Mouse (Mus musculus): ENCODE data around the gene Ccm2. TPM values are rescaled to one million over a fixed set of nuclear protein-coding genes. Genes with fewer than 3 reads are reported as not detected.

Ccm2 gene
- polyA plus RNA-seq, 1 experiment = 233 TPM

GRCm38 (mm10) chr11:6561474-6561873 lies 14.8 kb downstream of the Ccm2 start:
- Histone ChIP-seq H3K27me3 (ENCODE audit: control insufficient read depth, insufficient read depth, low read length) (no peaks in the 10 kb centered on the region), H3K4me1 (ENCODE audit: control insufficient read depth, insufficient read depth, insufficient read length) (peaks cover 25% of the 10 kb centered on the region; the same call in 1 of the 2 replicates), H3K27ac (ENCODE audit: insufficient read depth, low read length) (peak overlapping the region; percentile 93), H3K4me3 (ENCODE audit: extremely low read depth, insufficient read depth, insufficient read length) (peak overlapping the region; percentile 76), H3K36me3 (ENCODE audit: control insufficient read depth, insufficient read depth, low read length) (peaks cover 15% of the 10 kb centered on the region)
- 5% methylated on average over 4 of the region's 4 CpGs for WGBS
- DNase-seq (ENCODE audit: low read depth in 1 of 2, low spot score in 2 of 2) = no peak
- TF ChIP-seq POLR2A (IDR thresholded peaks at IDR 0.05; ENCODE audit: low read depth, low read length) (no peak), CTCF (IDR thresholded peaks at IDR 0.05; ENCODE audit: extremely low read depth, insufficient read depth, insufficient read length, insufficient replicate concordance) (no peak)

- peak in 1 of 2 experiments; percentile 61 for DNase-seq (ENCODE audit: low read depth in 1 of 2, low spot score in 2 of 2)
- Histone ChIP-seq H3K27me3 (ENCODE audit: control insufficient read depth, insufficient read depth, low read length) (no peaks in the 10 kb centered on the region), H3K36me3 (ENCODE audit: control insufficient read depth, insufficient read depth, low read length) (peaks cover 20% of the 10 kb centered on the region), H3K4me1 (ENCODE audit: control insufficient read depth, insufficient read depth, insufficient read length) (peaks cover 28% of the 10 kb centered on the region; the same call in 1 of the 2 replicates), H3K27ac (ENCODE audit: insufficient read depth, low read length) (peak overlapping the region; percentile 93), H3K4me3 (ENCODE audit: extremely low read depth, insufficient read depth, insufficient read length) (peak overlapping the region; percentile 76)
- peak; percentile 19; the same call in 1 of the 2 replicates for TF ChIP-seq POLR2A (IDR thresholded peaks at IDR 0.05; ENCODE audit: low read depth, low read length)
- TF ChIP-seq CTCF (IDR thresholded peaks at IDR 0.05; ENCODE audit: extremely low read depth, insufficient read depth, insufficient read length, insufficient replicate concordance) = no peak
- 16% methylated on average over 6 of the region's 6 CpGs for WGBS
Measured at GRCm38 (mm10) chr11:6562359-6562758, 15.7 kb downstream of the Ccm2 start.

GRCm38 (mm10) chr11:6563201-6563600 lies 16.5 kb downstream of the Ccm2 start:
- peak overlapping the region; percentile 20; the same call in 1 of the 2 replicates for H3K4me3 ChIP-seq (ENCODE audit: extremely low read depth, insufficient read depth, insufficient read length)
- peaks cover 20% of the 10 kb centered on the region for H3K36me3 ChIP-seq (ENCODE audit: control insufficient read depth, insufficient read depth, low read length)
- peaks cover 23% of the 10 kb centered on the region; the same call in 1 of the 2 replicates for H3K4me1 ChIP-seq (ENCODE audit: control insufficient read depth, insufficient read depth, insufficient read length)
- 42% methylated on average over 4 of the region's 4 CpGs for WGBS
- no peak for DNase-seq (ENCODE audit: low read depth in 1 of 2, low spot score in 2 of 2)
- no peak for TF ChIP-seq CTCF (IDR thresholded peaks at IDR 0.05; ENCODE audit: extremely low read depth, insufficient read depth, insufficient read length, insufficient replicate concordance)
- no peak for TF ChIP-seq POLR2A (IDR thresholded peaks at IDR 0.05; ENCODE audit: low read depth, low read length)
- H3K27ac ChIP-seq (ENCODE audit: insufficient read depth, low read length) = no peak overlapping the region
- H3K27me3 ChIP-seq (ENCODE audit: control insufficient read depth, insufficient read depth, low read length) = no peaks in the 10 kb centered on the region

GRCm38 (mm10) chr11:6566496-6566895 lies 19.8 kb downstream of the Ccm2 start:
- WGBS = 40% methylated on average over 4 of the region's 4 CpGs
- TF ChIP-seq POLR2A (IDR thresholded peaks at IDR 0.05; ENCODE audit: low read depth, low read length) (no peak), CTCF (IDR thresholded peaks at IDR 0.05; ENCODE audit: extremely low read depth, insufficient read depth, insufficient read length, insufficient replicate concordance) (no peak)
- no peak overlapping the region for H3K4me3 ChIP-seq (ENCODE audit: extremely low read depth, insufficient read depth, insufficient read length)
- H3K27me3 ChIP-seq (ENCODE audit: control insufficient read depth, insufficient read depth, low read length) = no peaks in the 10 kb centered on the region
- DNase-seq (ENCODE audit: low read depth in 1 of 2, low spot score in 2 of 2) = no peak
- H3K27ac ChIP-seq (ENCODE audit: insufficient read depth, low read length) = no peak overlapping the region
- H3K4me1 ChIP-seq (ENCODE audit: control insufficient read depth, insufficient read depth, insufficient read length) = peaks cover 24% of the 10 kb centered on the region; the same call in 1 of the 2 replicates
- peaks cover 39% of the 10 kb centered on the region for H3K36me3 ChIP-seq (ENCODE audit: control insufficient read depth, insufficient read depth, low read length)

GRCm38 (mm10) chr11:6567951-6568350 lies 21.3 kb downstream of the Ccm2 start:
- no peak overlapping the region for H3K27ac ChIP-seq (ENCODE audit: insufficient read depth, low read length)
- TF ChIP-seq POLR2A (IDR thresholded peaks at IDR 0.05; ENCODE audit: low read depth, low read length) (no peak), CTCF (IDR thresholded peaks at IDR 0.05; ENCODE audit: extremely low read depth, insufficient read depth, insufficient read length, insufficient replicate concordance) (no peak)
- 55% methylated on average over 8 of the region's 8 CpGs for WGBS
- no peaks in the 10 kb centered on the region for H3K27me3 ChIP-seq (ENCODE audit: control insufficient read depth, insufficient read depth, low read length)
- no peak for DNase-seq (ENCODE audit: low read depth in 1 of 2, low spot score in 2 of 2)
- peaks cover 46% of the 10 kb centered on the region for H3K36me3 ChIP-seq (ENCODE audit: control insufficient read depth, insufficient read depth, low read length)
- H3K4me3 ChIP-seq (ENCODE audit: extremely low read depth, insufficient read depth, insufficient read length) = no peak overlapping the region
- H3K4me1 ChIP-seq (ENCODE audit: control insufficient read depth, insufficient read depth, insufficient read length) = peaks cover 24% of the 10 kb centered on the region; the same call in 1 of the 2 replicates

GRCm38 (mm10) chr11:6568584-6569409 lies 22.1 kb downstream of the Ccm2 start:
- H3K4me1 ChIP-seq (ENCODE audit: control insufficient read depth, insufficient read depth, insufficient read length) = peaks cover 18% of the 10 kb centered on the region; the same call in 1 of the 2 replicates
- H3K27ac ChIP-seq (ENCODE audit: insufficient read depth, low read length) = peak overlapping the region; percentile 7; the same call in 1 of the 2 replicates
- peaks cover 45% of the 10 kb centered on the region for H3K36me3 ChIP-seq (ENCODE audit: control insufficient read depth, insufficient read depth, low read length)
- H3K27me3 ChIP-seq (ENCODE audit: control insufficient read depth, insufficient read depth, low read length) = no peaks in the 10 kb centered on the region
- no peak for DNase-seq (ENCODE audit: low read depth in 1 of 2, low spot score in 2 of 2)
- H3K4me3 ChIP-seq (ENCODE audit: extremely low read depth, insufficient read depth, insufficient read length) = no peak overlapping the region
- WGBS = 68% methylated on average over 11 of the region's 11 CpGs
- no peak for TF ChIP-seq POLR2A (IDR thresholded peaks at IDR 0.05; ENCODE audit: low read depth, low read length)
- no peak for TF ChIP-seq CTCF (IDR thresholded peaks at IDR 0.05; ENCODE audit: extremely low read depth, insufficient read depth, insufficient read length, insufficient replicate concordance)

GRCm38 (mm10) chr11:6569410-6569777 lies 22.7 kb downstream of the Ccm2 start:
- Histone ChIP-seq H3K27me3 (ENCODE audit: control insufficient read depth, insufficient read depth, low read length) (no peaks in the 10 kb centered on the region), H3K27ac (ENCODE audit: insufficient read depth, low read length) (peak overlapping the region; percentile 7; the same call in 1 of the 2 replicates), H3K4me1 (ENCODE audit: control insufficient read depth, insufficient read depth, insufficient read length) (peaks cover 18% of the 10 kb centered on the region; the same call in 1 of the 2 replicates), H3K4me3 (ENCODE audit: extremely low read depth, insufficient read depth, insufficient read length) (no peak overlapping the region), H3K36me3 (ENCODE audit: control insufficient read depth, insufficient read depth, low read length) (peaks cover 43% of the 10 kb centered on the region)
- 41% methylated on average over 3 of the region's 3 CpGs for WGBS
- TF ChIP-seq CTCF (IDR thresholded peaks at IDR 0.05; ENCODE audit: extremely low read depth, insufficient read depth, insufficient read length, insufficient replicate concordance) (no peak), POLR2A (IDR thresholded peaks at IDR 0.05; ENCODE audit: low read depth, low read length) (no peak)
- DNase-seq (ENCODE audit: low read depth in 1 of 2, low spot score in 2 of 2) = no peak
